21 mouse cellular contexts compared by ENCODE assay signal in the genomic region with DNA sequence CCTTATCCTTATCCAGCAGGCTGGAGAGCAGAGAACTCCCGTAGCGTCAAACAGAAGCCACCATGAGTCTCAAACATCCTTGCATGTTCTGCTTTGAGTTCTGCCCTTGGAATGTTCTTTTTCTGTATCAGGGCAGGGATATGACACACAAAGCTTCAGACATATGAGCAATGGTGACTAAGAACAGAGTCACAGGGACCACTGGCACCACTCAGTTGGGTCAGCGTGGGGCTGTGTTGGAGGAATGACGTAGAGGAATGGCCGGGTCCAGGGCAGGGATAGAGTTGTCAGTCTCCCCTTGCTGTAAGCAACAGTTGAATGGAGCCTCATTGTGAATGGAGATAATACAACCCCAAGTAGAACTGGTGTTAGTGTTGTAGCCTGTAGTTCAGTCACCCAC. TPM values are rescaled to one million over a fixed set of nuclear protein-coding genes. Genes with fewer than 3 reads are reported as not detected.
"Had no signal": no experiment of that assay in that cellular context is flagged by ENCODE, and none has a peak within 500 bp of the region (broad histone marks: within the 10 kb centered on the region; RNA-seq: fewer than 3 reads in every experiment).

No protein-coding gene starts in this region.

- H3K36me3 ChIP-seq: lung, embryonic 15.5 days; midbrain, embryonic 13.5 days; midbrain, embryonic 15.5 days; neural tube, embryonic 13.5 days; neural tube, embryonic 15.5 days had no signal

- H3K4me3 ChIP-seq: lung, embryonic 15.5 days; megakaryocyte, embryonic 14.5 days; midbrain, embryonic 13.5 days; midbrain, embryonic 15.5 days; neural tube, embryonic 13.5 days; neural tube, embryonic 15.5 days had no signal

- H3K27me3 ChIP-seq: lung, embryonic 15.5 days; midbrain, embryonic 13.5 days; midbrain, embryonic 15.5 days; neural tube, embryonic 13.5 days; neural tube, embryonic 15.5 days had no signal

- H3K27ac ChIP-seq: lung, embryonic 15.5 days; macrophage; midbrain, embryonic 13.5 days; midbrain, embryonic 15.5 days; neural tube, embryonic 13.5 days; neural tube, embryonic 15.5 days had no signal

- H3K4me2 ChIP-seq: lung, embryonic 15.5 days; midbrain, embryonic 11.5 days; midbrain, embryonic 13.5 days; midbrain, embryonic 15.5 days; neural tube, embryonic 13.5 days; neural tube, embryonic 15.5 days had no signal

- DNase-seq: lung, adult 2 months; lung, postnatal 14 days; lung, postnatal 36 days; retina, postnatal 1 day; right cerebral cortex, adult 18-20 months; right cerebral cortex, postnatal 25 days; right cerebral cortex, postnatal 4 days; spleen, adult 18-20 months; thymus, adult 2 months; thymus, postnatal 25 days; thymus, postnatal 4 days had no signal

RNA-seq across cellular contexts. Expression of a gene that starts 9.6 kb away (rescaled TPM):
- total RNA-seq: megakaryocyte progenitor cell, adult 5-6 weeks; monocyte, adult 5-6 weeks had no signal
- polyA plus RNA-seq: macrophage had no signal
